Mouse (Mus musculus) neural tube, embryonic 15.5 days (tissue): ENCODE results near the gene Tnrc6a. TPM values are rescaled to one million over a fixed set of nuclear protein-coding genes. Genes with fewer than 3 reads are reported as not detected.
A peak's percentile ranks its signal among the peaks of the same experiment; 100 is the strongest.

Experiments used
- ATAC-seq: fragments of 200-750 bp; cut with Nextera tagmentation; 2 replicates; pipeline ENCODE4 v1.8.0; 2017; ENCODE audit warnings: mild to moderate bottlenecking, moderate TSS enrichment, moderate library complexity; ENCODE audit not compliant: low FRiP score
- H3K27ac ChIP-seq: fragments of 300-500 bp; sonication (generic); replicated peaks from 2 replicates; pipeline ENCODE4 v1.5.1; 2015; ENCODE audit warnings: mild to moderate bottlenecking, inconsistent platforms
- H3K27me3 ChIP-seq: fragments of 300-500 bp; sonication (generic); replicated peaks from 2 replicates; pipeline ENCODE4 v1.6.1; 2015; ENCODE audit warnings: inconsistent platforms
- H3K36me3 ChIP-seq: fragments of 300-500 bp; sonication (generic); 2 replicates; pipeline ENCODE4 v1.6.1; 2015; ENCODE audit warnings: inconsistent platforms
- H3K4me1 ChIP-seq: fragments of 300-500 bp; sonication (generic); 2 replicates; pipeline ENCODE4 v1.6.1; 2015; ENCODE audit warnings: inconsistent platforms
- H3K4me2 ChIP-seq: fragments of 300-500 bp; sonication (generic); 2 replicates; pipeline ENCODE4 v1.6.1; 2015; ENCODE audit warnings: inconsistent platforms, mild to moderate bottlenecking, moderate library complexity
- H3K4me3 ChIP-seq: fragments of 300-500 bp; sonication (generic); replicated peaks from 2 replicates; pipeline ENCODE4 v1.5.1; 2015; ENCODE audit warnings: mild to moderate bottlenecking, inconsistent platforms
- H3K9ac ChIP-seq: fragments of 300-500 bp; sonication (generic); replicated peaks from 2 replicates; pipeline ENCODE4 v1.6.1; 2015; ENCODE audit warnings: mild to moderate bottlenecking, inconsistent platforms
- H3K9me3 ChIP-seq: fragments of 300-500 bp; sonication (generic); replicated peaks from 2 replicates; pipeline ENCODE4 v1.6.1; 2016; ENCODE audit warnings: inconsistent platforms
- WGBS: fragments of 180-500 bp; shearing (Covaris S2); methylation state at CpG from one replicate; pipeline ENCODE4 v1.1.7; 2015; ENCODE audit warnings: mixed read lengths; 5-methylcytosine and 5-hydroxymethylcytosine counted together
- polyA plus RNA-seq: library from polyadenylated mRNA; unstranded; fragments of >200 nt; fragmentation: Nextera tagmentation; extraction: Ambion mirVana; gene quantifications from 2 replicates; pipeline ENCODE4 v1.2.1, GENCODE M21; 2015

Gene Tnrc6a
- polyA plus RNA-seq, 1 experiment from 2014 or later: 53.7 TPM

DNA sequence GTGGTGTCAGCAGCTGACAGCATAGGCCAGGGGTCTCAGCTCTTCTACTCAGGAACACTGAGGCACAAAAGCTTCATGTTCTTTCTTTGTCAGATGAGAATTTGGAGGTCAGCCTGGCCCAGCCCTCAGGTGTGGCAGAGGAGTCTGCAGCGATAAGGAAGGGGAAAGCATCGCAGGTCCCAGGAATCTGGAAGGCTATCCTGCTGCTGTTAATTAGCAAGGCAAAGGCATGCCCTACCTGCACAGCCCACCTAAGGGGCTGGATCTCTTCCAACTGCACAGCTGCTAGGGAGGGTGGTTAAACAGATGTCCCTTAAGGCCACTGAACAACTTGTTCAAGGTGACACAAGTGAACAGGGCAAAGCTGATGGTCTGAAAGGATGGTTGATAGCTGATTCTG lies 91.5 kb downstream of the Tnrc6a start:
- no peak overlapping the region for H3K4me3 ChIP-seq
- no peak overlapping the region for H3K27ac ChIP-seq
- no peak overlapping the region for H3K4me2 ChIP-seq
- 83% methylated on average over 2 of the region's 2 CpGs for WGBS
- H3K4me1 ChIP-seq: peaks cover 14% of the 10 kb centered on the region
- no peaks in the 10 kb centered on the region for H3K9me3 ChIP-seq
- no peaks in the 10 kb centered on the region for H3K36me3 ChIP-seq
- no peak for ATAC-seq
- H3K9ac ChIP-seq: no peak overlapping the region
- no peaks in the 10 kb centered on the region for H3K27me3 ChIP-seq

DNA sequence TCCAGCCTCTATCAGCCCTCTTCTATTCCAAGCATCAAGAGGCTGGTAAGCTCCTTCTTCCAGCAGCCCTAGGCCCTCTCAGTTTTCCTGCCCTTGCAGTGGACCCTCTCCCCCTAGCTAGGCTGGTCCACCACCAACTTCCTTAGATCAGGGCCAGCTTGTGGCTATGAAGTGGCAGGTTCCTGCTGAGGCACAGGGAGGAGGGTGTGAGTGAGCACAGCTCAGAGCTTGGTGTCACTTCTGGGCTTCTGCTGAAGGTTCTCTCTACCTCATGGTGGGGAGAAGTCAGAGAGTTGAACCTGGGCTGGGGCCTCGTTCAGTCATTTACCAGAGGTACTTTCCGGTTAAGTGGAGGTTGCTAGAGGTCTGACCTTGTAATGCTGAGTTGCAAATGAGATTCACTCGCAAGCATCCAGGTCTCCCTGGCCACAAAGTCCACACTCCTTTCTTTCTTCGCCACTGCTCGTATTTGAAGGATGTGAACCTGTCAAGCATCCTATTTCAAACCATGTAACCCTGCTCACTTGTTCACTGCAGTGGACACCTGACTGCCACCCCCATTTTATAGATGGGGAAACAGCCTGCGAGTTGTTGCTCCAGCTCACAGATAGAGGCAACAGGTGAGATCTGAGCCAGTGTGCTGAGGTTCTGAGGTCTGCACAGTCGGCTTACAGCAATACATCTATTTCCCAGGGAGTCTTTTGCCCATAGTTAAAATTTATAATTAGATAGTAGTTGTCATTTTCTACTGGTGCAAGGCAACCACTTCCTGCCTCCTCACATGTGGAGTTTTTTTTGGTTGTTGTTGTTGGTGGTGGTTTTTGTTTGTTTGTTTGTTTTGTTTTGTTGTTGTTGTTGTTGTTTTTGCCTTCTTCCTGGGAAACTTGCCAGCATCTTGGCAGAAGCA lies 94.0 kb downstream of the Tnrc6a start:
- H3K9me3 ChIP-seq: no peaks in the 10 kb centered on the region
- no peak overlapping the region for H3K4me2 ChIP-seq
- H3K9ac ChIP-seq: no peak overlapping the region
- H3K36me3 ChIP-seq: no peaks in the 10 kb centered on the region
- 0 out of 2 replicates have a peak overlapping the region, but pooled peaks have one; percentile 30 for H3K27ac ChIP-seq
- 70% methylated on average over 7 of the region's 7 CpGs for WGBS
- H3K27me3 ChIP-seq: no peaks in the 10 kb centered on the region
- no peak overlapping the region for H3K4me3 ChIP-seq
- ATAC-seq: no peak
- peaks cover 16% of the 10 kb centered on the region for H3K4me1 ChIP-seq

DNA sequence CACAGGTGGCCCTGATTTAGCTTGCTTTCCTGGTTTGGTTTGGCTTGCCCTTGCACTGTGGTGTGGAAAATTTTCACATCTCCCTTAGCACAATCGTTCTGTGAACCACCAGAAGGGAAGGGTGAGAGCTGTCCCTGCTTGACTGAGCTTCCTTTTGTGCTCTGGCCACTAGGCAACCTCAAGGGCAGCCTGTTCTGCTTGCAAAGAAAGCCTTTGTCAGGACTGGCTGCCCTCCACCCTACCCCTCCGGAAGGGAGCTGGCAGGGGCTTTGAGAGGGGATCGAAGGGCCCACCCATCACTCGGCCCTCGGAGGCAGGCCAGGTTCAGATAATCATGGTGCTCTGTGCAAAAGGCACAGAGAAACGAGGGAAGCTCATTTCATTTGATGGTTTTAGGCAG lies 94.9 kb downstream of the Tnrc6a start:
- WGBS: 34% methylated on average over 6 of the region's 6 CpGs
- Histone ChIP-seq H3K9ac (no peak overlapping the region), H3K36me3 (no peaks in the 10 kb centered on the region), H3K9me3 (no peaks in the 10 kb centered on the region), H3K4me1 (peaks cover 16% of the 10 kb centered on the region), H3K27ac (peak overlapping the region; percentile 30), H3K27me3 (no peaks in the 10 kb centered on the region), H3K4me2 (no peak overlapping the region), H3K4me3 (no peak overlapping the region)
- peak; percentile 38; the same call in 1 of the 2 replicates for ATAC-seq

DNA sequence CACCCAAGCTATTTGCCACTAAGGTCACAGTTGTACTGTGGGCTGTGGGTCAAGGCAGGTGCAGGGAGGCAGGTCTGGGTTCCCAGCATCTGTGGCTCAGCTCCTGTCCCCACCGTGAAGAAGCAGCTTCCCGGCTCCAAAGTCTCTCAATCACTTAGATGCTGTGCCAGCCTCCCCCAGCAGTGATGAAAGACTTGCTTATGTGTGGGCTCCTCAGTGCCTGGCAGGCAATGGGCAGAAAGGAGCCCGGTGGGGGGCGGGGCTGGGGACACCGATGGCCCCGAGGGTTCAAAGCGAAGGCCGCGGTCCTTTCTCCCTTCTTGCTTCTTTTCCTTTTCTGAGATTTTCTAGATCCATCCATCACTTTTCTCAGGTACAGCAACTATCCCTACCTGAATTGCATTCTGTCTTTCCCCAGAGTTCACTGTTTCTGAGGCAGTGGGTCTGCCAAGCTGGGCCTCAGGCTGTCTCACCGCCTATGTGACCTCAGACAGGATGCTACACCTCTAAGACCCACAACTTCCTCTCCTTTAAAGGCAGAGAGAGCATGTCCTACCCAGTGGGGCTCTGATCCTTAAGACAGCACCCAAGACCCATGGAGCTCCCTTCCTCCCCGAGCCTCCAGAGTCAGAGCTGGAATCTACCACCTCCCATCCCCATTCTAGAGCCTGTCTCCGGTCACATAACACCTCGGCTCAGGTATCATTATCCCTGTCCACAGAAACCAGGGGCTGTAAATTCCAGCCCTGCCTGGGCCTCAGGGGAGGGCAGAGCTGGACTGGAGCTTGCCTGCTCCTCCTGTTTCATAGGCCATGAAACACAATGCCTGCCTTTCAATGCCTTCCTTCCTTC lies 96.3 kb downstream of the Tnrc6a start:
- Histone ChIP-seq H3K4me3 (no peak overlapping the region), H3K36me3 (no peaks in the 10 kb centered on the region), H3K27me3 (no peaks in the 10 kb centered on the region), H3K27ac (no peak overlapping the region), H3K9ac (no peak overlapping the region), H3K4me2 (no peak overlapping the region), H3K9me3 (no peaks in the 10 kb centered on the region), H3K4me1 (peaks cover 8% of the 10 kb centered on the region; the same call in 1 of the 2 replicates)
- 62% methylated on average over 13 of the region's 13 CpGs for WGBS
- no peak for ATAC-seq

DNA sequence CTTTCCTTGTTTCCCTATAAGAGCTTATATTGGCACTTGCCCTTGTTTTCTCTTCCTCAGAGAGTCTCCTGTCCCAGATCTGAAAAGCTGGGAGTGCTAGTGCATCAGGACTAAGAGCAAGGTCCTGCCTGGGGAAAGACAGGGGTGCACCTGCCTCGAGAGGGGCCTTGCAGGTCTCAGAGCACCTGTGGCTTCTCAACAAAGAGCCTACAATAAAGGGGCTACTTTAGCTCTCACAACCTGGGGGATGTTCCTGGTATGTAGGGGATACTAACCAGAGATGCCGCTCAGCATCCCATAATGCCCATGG lies 96.9 kb downstream of the Tnrc6a start:
- no peaks in the 10 kb centered on the region for H3K27me3 ChIP-seq
- H3K4me2 ChIP-seq: no peak overlapping the region
- H3K27ac ChIP-seq: no peak overlapping the region
- 66% methylated on average over 2 of the region's 2 CpGs for WGBS
- no peak for ATAC-seq
- no peaks in the 10 kb centered on the region for H3K9me3 ChIP-seq
- H3K4me3 ChIP-seq: no peak overlapping the region
- no peak overlapping the region for H3K9ac ChIP-seq
- peaks cover 8% of the 10 kb centered on the region; the same call in 1 of the 2 replicates for H3K4me1 ChIP-seq
- H3K36me3 ChIP-seq: no peaks in the 10 kb centered on the region

DNA sequence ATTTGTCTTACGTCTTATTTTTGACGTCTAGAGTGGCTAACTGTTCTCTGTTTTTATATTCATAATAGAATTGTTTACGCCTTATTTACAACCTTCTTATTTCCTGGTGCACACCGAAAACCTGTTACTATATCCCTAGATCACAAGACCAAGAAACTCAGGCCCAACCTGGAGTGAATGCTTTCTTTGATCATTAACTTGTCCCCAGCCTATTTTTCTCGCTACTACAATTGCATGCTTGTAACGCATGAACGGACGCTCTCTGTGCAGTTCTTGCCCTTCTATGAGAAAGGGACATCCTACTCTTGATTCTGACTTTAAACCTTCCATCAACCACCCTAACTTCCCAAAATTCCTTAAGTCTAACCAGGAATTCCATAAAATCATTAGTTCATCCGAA lies 100.4 kb downstream of the Tnrc6a start:
- H3K4me2 ChIP-seq: no peak overlapping the region
- no peaks in the 10 kb centered on the region for H3K9me3 ChIP-seq
- no peak overlapping the region for H3K27ac ChIP-seq
- no peak overlapping the region for H3K4me3 ChIP-seq
- ATAC-seq: no peak
- WGBS: 79% methylated on average over 9 of the region's 9 CpGs
- H3K36me3 ChIP-seq: no peaks in the 10 kb centered on the region
- no peaks in the 10 kb centered on the region for H3K27me3 ChIP-seq
- peaks cover 8% of the 10 kb centered on the region; the same call in 1 of the 2 replicates for H3K4me1 ChIP-seq
- no peak overlapping the region for H3K9ac ChIP-seq

- ATAC-seq: no peak
- Histone ChIP-seq H3K36me3 (no peaks in the 10 kb centered on the region), H3K9me3 (no peaks in the 10 kb centered on the region), H3K9ac (no peak overlapping the region), H3K27me3 (no peaks in the 10 kb centered on the region), H3K4me3 (no peak overlapping the region), H3K27ac (no peak overlapping the region), H3K4me1 (0 out of 2 replicates have a peak, but pooled peaks cover 2% of the 10 kb centered on the region), H3K4me2 (no peak overlapping the region)
- WGBS: 84% methylated on average over 4 of the region's 4 CpGs
Measured at GRCm38 (mm10) chr7:123225159-123225558, 101.5 kb downstream of the Tnrc6a start.

DNA sequence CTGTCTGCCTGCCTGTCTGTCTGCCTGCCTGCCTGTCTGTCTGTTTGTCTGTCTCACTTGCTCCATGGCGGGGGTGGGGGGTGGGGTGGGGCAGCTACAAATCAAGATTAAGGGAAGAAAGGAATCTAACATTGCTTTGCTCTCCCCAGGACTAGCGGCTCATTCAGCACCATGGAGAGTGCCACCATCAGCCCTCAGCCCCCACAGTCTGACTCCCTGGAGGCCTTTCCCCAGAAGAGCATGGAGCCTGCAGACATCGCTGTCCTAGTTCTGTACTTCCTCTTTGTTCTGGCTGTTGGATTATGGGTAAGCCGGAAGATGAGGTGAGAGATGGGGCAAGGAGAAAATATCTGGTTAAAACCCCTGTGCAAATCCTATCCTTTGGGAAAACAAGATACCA lies 111.8 kb downstream of the Tnrc6a start:
- Histone ChIP-seq H3K4me1 (peaks cover 5% of the 10 kb centered on the region; the same call in 1 of the 2 replicates), H3K4me3 (no peak overlapping the region), H3K27ac (no peak overlapping the region), H3K4me2 (no peak overlapping the region), H3K27me3 (no peaks in the 10 kb centered on the region), H3K36me3 (no peaks in the 10 kb centered on the region), H3K9ac (no peak overlapping the region), H3K9me3 (no peaks in the 10 kb centered on the region)
- WGBS: 26% methylated on average over 4 of the region's 4 CpGs
- ATAC-seq: no peak

GRCm38 (mm10) chr7:123238621-123239020 lies 114.9 kb downstream of the Tnrc6a start:
- no peaks in the 10 kb centered on the region for H3K27me3 ChIP-seq
- 52% methylated on average over 4 of the region's 4 CpGs for WGBS
- H3K9me3 ChIP-seq: no peaks in the 10 kb centered on the region
- H3K9ac ChIP-seq: no peak overlapping the region
- peak; percentile 50; the same call in 1 of the 2 replicates for ATAC-seq
- H3K4me2 ChIP-seq: no peak overlapping the region
- H3K27ac ChIP-seq: no peak overlapping the region
- no peaks in the 10 kb centered on the region for H3K36me3 ChIP-seq
- H3K4me3 ChIP-seq: no peak overlapping the region
- peaks cover 5% of the 10 kb centered on the region; the same call in 1 of the 2 replicates for H3K4me1 ChIP-seq

DNA sequence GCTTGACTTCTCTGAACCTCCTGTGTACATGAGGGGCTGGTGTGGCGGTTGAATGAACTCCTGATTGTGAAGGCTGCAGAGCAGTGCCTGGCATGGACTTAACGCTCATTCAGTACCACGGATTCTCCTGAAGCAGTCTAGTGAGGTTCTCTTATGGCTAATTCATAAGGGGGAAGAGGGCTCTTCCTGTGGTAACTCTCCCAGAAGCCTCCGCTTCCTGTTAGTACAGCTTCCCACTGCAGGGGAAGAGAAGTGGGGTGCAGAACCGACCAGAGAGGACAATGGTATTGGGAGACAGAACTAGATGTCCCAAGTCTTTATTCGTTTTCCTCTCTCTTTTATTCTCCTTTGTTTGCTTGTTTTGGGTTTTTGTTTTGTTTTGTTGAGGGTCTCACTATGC lies 116.4 kb downstream of the Tnrc6a start:
- WGBS: 76% methylated on average over 6 of the region's 6 CpGs
- no peak for ATAC-seq
- no peak overlapping the region for H3K27ac ChIP-seq
- no peak overlapping the region for H3K4me3 ChIP-seq
- H3K36me3 ChIP-seq: no peaks in the 10 kb centered on the region
- no peaks in the 10 kb centered on the region for H3K9me3 ChIP-seq
- no peak overlapping the region for H3K4me2 ChIP-seq
- H3K4me1 ChIP-seq: peaks cover 5% of the 10 kb centered on the region; the same call in 1 of the 2 replicates
- H3K9ac ChIP-seq: no peak overlapping the region
- no peaks in the 10 kb centered on the region for H3K27me3 ChIP-seq

DNA sequence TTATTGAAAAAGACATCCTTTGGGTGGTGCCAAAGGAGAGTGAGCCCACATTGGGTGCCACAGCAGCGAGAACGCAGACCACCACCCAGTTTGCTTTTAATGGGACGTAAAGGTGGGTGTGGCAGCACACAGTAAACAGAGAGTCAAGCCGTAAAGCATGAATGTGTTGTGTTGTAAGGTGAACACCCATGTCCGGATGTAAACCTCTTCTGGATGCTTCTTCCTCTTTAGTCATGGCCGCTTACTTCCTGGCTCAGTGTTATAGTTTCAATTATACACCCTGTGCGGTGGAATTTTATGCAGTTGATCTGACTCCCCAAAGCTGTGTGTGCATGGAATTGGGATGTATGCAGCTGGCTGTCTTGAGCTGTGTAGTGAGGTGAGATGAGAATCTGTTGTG lies 118.6 kb downstream of the Tnrc6a start:
- ATAC-seq: no peak
- Histone ChIP-seq H3K9me3 (no peaks in the 10 kb centered on the region), H3K4me2 (no peak overlapping the region), H3K9ac (no peak overlapping the region), H3K36me3 (no peaks in the 10 kb centered on the region), H3K4me1 (peaks cover 5% of the 10 kb centered on the region; the same call in 1 of the 2 replicates), H3K27ac (no peak overlapping the region), H3K27me3 (no peaks in the 10 kb centered on the region), H3K4me3 (no peak overlapping the region)
- 75% methylated on average over 7 of the region's 7 CpGs for WGBS
